Mouse (Mus musculus) Patski (cell line): ENCODE results near the gene Moxd2. TPM values are rescaled to one million over a fixed set of nuclear protein-coding genes. Genes with fewer than 3 reads are reported as not detected.

ENCODE experiments used
- ATAC-seq: fragments of 100-300 bp; one replicate; pipeline ENCODE4 v1.8.0; 2021
- CTCF ChIA-PET: fragments of 350-600 bp; sonication (Branson Sonifier 250); formaldehyde crosslinking; loops from one replicate; lab custom pipeline; 2022; ENCODE audit warnings: inconsistent platforms; lab: Charles Lee
- POLR2A ChIA-PET: fragments of 350-600 bp; sonication (Branson Sonifier 250); formaldehyde crosslinking; loops from one replicate; lab custom pipeline; 2022; ENCODE audit warnings: antibody characterized with exemption, inconsistent platforms; lab: Charles Lee
- DNase-seq: peaks from one replicate; pipeline ENCODE4 v3.0.0-alpha.2; 2011; ENCODE audit warnings: low read depth, low spot score
- H3K27me3 ChIP-seq: fragments of 371-371 bp; one replicate; pipeline ENCODE4 v1.5.1; 2021
- CTCF ChIP-seq: fragments of 100-300 bp; IDR thresholded peaks from one replicate; pipeline ENCODE4 v1.5.1; 2021
- in situ Hi-C: fragments of 300-500 bp; cut with MboI; formaldehyde crosslinking; loops from 3 replicates; pipeline ENCODE4 v1.11.1; 2018; ENCODE audit warnings: low pct_unique_long_range_greater_than_20kb, mixed read lengths
- polyA plus RNA-seq: library from polyadenylated mRNA; unstranded; gene quantifications from one replicate; pipeline ENCODE4 v1.2.3, GENCODE M21; 2021

Gene Moxd2
- not detected for polyA plus RNA-seq

- no peak for DNase-seq
- in situ Hi-C loops = no loop called here
- POLR2A ChIA-PET = no interaction called here
- peaks cover 13% of the 10 kb centered on the region for H3K27me3 ChIP-seq
- TF ChIP-seq CTCF = no peak
- CTCF ChIA-PET = no interaction called here
- no peak for ATAC-seq
These were observed at the start of gene Moxd2 for GRCm38 (mm10) chr6:40887394-40887793. Gene Moxd2 (minus strand): TSS chr6:40887494.

GRCm38 (mm10) chr6:40919954-40920353 lies 32.7 kb upstream of the Moxd2 start:
- no peak for DNase-seq
- H3K27me3 ChIP-seq = no peaks in the 10 kb centered on the region
- ChIA-PET POLR2A (no interaction called here), CTCF (interaction anchor here (1.1 kb wide), 1 partner anchor 22 kb away, joined by 3 read pairs; no protein-coding TSS in a partner anchor)
- no peak for TF ChIP-seq CTCF
- in situ Hi-C loops = no loop called here
- ATAC-seq = no peak

GRCm38 (mm10) chr6:40900287-40900686 lies 13.0 kb upstream of the Moxd2 start, which contains the start of gene Prss58:
Gene Prss58 (minus strand): TSS chr6:40900387.
- ChIA-PET CTCF (no interaction called here), POLR2A (no interaction called here)
- peaks cover 13% of the 10 kb centered on the region for H3K27me3 ChIP-seq
- in situ Hi-C loops = no loop called here
- ATAC-seq (no peak), DNase-seq (no peak)
- TF ChIP-seq CTCF = no peak

- peaks cover 8% of the 10 kb centered on the region for H3K27me3 ChIP-seq
- TF ChIP-seq CTCF = no peak
- CTCF ChIA-PET = interaction anchor here (2.0 kb wide), 1 partner anchor 16 kb away, joined by 5 read pairs; no protein-coding TSS in a partner anchor
- POLR2A ChIA-PET = no interaction called here
- no peak for ATAC-seq
- in situ Hi-C loops = no loop called here
- no peak for DNase-seq
These were observed 7.4 kb upstream of the Moxd2 start for GRCm38 (mm10) chr6:40894716-40895115.

- CTCF ChIA-PET = interaction anchor here (1.6 to 2.0 kb wide), 2 partner anchors 14 to 57 kb away, joined by 4 to 5 read pairs; partner anchors contain the start of gene Gm4744
- in situ Hi-C loops = no loop called here
- POLR2A ChIA-PET = no interaction called here
- H3K27me3 ChIP-seq = peaks cover 8% of the 10 kb centered on the region
- TF ChIP-seq CTCF = peak; percentile 78
- ATAC-seq (peak; percentile 76), DNase-seq (peak; percentile 2)
These were observed 6.3 kb upstream of the Moxd2 start for GRCm38 (mm10) chr6:40893577-40893976.

DNA sequence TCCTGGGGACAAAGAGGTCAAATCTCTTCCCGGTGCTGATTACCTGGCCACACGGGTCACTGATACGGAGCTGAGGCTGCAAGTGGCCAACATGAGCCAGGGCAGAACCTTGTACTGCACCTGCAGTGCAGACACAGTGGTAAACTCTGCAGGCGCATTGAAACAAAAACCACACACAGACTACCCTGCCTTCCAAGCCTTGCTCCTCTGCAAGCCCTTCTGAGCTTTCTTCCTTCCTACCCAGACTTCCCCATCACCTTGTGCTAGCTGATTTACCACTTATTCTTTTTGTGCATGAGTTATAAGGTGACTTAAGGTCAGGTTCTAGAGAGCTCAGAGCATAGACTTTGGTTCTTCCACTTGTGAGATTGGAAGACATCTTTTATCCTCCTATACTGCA lies 4.5 kb upstream of the Moxd2 start:
- in situ Hi-C loops = no loop called here
- H3K27me3 ChIP-seq = peaks cover 4% of the 10 kb centered on the region
- DNase-seq (no peak), ATAC-seq (no peak)
- ChIA-PET CTCF (interaction anchor here (1.1 kb wide), 1 partner anchor 11 kb away, joined by 3 read pairs; no protein-coding TSS in a partner anchor), POLR2A (no interaction called here)
- no peak for TF ChIP-seq CTCF

DNA sequence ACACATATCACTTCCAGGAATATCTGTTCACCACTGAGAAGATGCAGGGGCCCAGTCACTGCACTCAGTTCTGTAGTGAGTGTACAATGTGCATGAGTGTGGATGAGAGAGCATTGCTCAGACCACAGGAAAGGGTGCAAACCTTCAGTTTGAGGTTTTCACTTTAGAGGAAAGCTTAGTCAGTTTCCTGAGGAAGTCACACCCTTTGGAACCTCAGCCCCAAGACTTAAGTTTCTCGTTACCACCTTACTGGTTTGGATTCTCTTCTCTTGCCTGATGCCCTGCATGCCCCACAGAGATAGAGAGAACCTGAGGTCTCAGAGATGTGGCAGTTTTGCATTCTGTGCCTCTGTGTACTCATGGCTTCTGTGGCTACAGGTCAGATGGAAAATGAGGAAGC lies 3.7 kb upstream of the Moxd2 start:
- in situ Hi-C loops = no loop called here
- ChIA-PET CTCF (no interaction called here), POLR2A (no interaction called here)
- no peak for TF ChIP-seq CTCF
- peaks cover 9% of the 10 kb centered on the region for H3K27me3 ChIP-seq
- DNase-seq (no peak), ATAC-seq (no peak)

- no peak for TF ChIP-seq CTCF
- CTCF ChIA-PET = no interaction called here
- H3K27me3 ChIP-seq = peaks cover 19% of the 10 kb centered on the region
- in situ Hi-C loops = no loop called here
- DNase-seq (no peak), ATAC-seq (no peak)
- POLR2A ChIA-PET = no interaction called here
These were observed 42.0 kb downstream of the Moxd2 start for GRCm38 (mm10) chr6:40845283-40845682.

Other genes with a start within 250 kb of the Moxd2 start
- not detected for gene Prss58, start 12.9 kb upstream of the Moxd2 start, polyA plus RNA-seq
- not detected for gene 1700074P13Rik, start 53.1 kb upstream of the Moxd2 start, polyA plus RNA-seq
- gene Gm4744, start 64.4 kb upstream of the Moxd2 start, polyA plus RNA-seq = not detected
- gene 1810009J06Rik, start 77.3 kb upstream of the Moxd2 start, polyA plus RNA-seq = not detected
- not detected for gene Gm2663, start 112.0 kb upstream of the Moxd2 start, polyA plus RNA-seq
- gene 2210010C04Rik, start 148.0 kb upstream of the Moxd2 start, polyA plus RNA-seq = 0.09 TPM